8 mouse cellular contexts compared by ENCODE assay signal in genomic region chr3:63295657-63296231, GRCm38 (mm10). TPM values are rescaled to one million over a fixed set of nuclear protein-coding genes. Genes with fewer than 3 reads are reported as not detected.
DNase-seq lines count a peak whose midpoint lies in the region; TF ChIP-seq lines count a peak whose summit lies in the region.

No protein-coding gene starts in this region.

- no peaks in the 10 kb centered on the region for H3K4me1 ChIP-seq in cerebellum, adult 2 months (ENCODE audit: control insufficient read depth, insufficient read depth, low read length)
- peaks cover 8% of the 10 kb centered on the region; the same call in 1 of the 2 replicates for H3K4me1 ChIP-seq in hindbrain, embryonic 10.5 days (replicated peaks)

- TF ChIP-seq CTCF in cerebellum, adult 2 months (IDR thresholded peaks at IDR 0.05; ENCODE audit: borderline replicate concordance, insufficient read depth, low read depth, low read length): no peak

- intact Hi-C loops in left cerebral cortex, postnatal 25 days (cut with DNase I): no loop called here

- no peaks in the 10 kb centered on the region for H3K9me3 ChIP-seq in hindbrain, embryonic 10.5 days

- no peak for TF ChIP-seq POLR2A in cerebellum, adult 2 months (IDR thresholded peaks at IDR 0.05; ENCODE audit: borderline replicate concordance, insufficient read depth, low read length)

- H3K27ac ChIP-seq in cerebellum, adult 2 months (ENCODE audit: insufficient read depth, low read length): no peak overlapping the region
- peak overlapping the region; percentile 90 for H3K27ac ChIP-seq in hindbrain, embryonic 10.5 days

- peak overlapping the region; percentile 58 for H3K4me3 ChIP-seq in cerebellum, adult 2 months (replicated peaks; ENCODE audit: insufficient read depth, low read depth, low read length)
- peak overlapping the region; percentile 86 for H3K4me3 ChIP-seq in hindbrain, embryonic 10.5 days

- under 1% methylated on average over 53 of the region's 54 CpGs for WGBS in cerebellum, adult 2 months
- WGBS in hindbrain, embryonic 10.5 days: under 1% methylated on average over 54 of the region's 54 CpGs

- H3K36me3 ChIP-seq in hindbrain, embryonic 10.5 days: no peaks in the 10 kb centered on the region

- no peaks in the 10 kb centered on the region; the same call in 1 of the 2 replicates for H3K27me3 ChIP-seq in cerebellum, adult 2 months (ENCODE audit: control insufficient read depth, insufficient read depth, low read length)
- H3K27me3 ChIP-seq in hindbrain, embryonic 10.5 days (ENCODE audit: insufficient read depth, poor library complexity, severe bottlenecking): peaks cover 21% of the 10 kb centered on the region

- peak; percentile 95 for DNase-seq in ZHBTc4 (ENCODE audit: low read depth, low spot score)
- peak; percentile 21 to 33 for DNase-seq in cerebellum, adult 2 months
- peak; percentile 17 to 18 for DNase-seq in frontal cortex, postnatal 36 days (ENCODE audit: low spot score in 2 of 2)
- DNase-seq in hindbrain, embryonic 10.5 days (ENCODE audit: low spot score): peak; percentile 75
- DNase-seq in left cerebral cortex, postnatal 25 days (ENCODE audit: low spot score in 2 of 2): peak; percentile 13 to 16
- DNase-seq in lung, postnatal 4 days: peak; percentile 54 to 78
- peak; percentile 37 for DNase-seq in right cerebral cortex, postnatal 25 days
- no peak for DNase-seq in spleen, adult 12 weeks (ENCODE audit: low spot score)

RNA-seq across cellular contexts. Expression of gene Mme, which starts 54.4 kb away (rescaled TPM):
- 2.0 and 2.6 TPM in 2 replicates for polyA plus RNA-seq in cerebellum, adult 2 months (2012; rRNA removed)
- 13.5 and 14.3 TPM in 2 replicates for polyA plus RNA-seq in hindbrain, embryonic 10.5 days (2016; fragmentation: Nextera tagmentation; extraction: Ambion mirVana)
- total RNA-seq in left cerebral cortex, postnatal 25 days (2021): 10 to 100 TPM in 1 of 2 experiments, 1 to 10 TPM in 1; 6.0 to 14.4 TPM
